Mouse (Mus musculus) thymus, adult 2 months (tissue): ENCODE measurements around the gene Lig3.

Source experiments
- CTCF ChIP-seq: fragments of 200-500 bp; IDR thresholded peaks from 2 replicates; pipeline ENCODE4 v1.5.1; 2012; ENCODE audit warnings: mild to moderate bottlenecking, control low read depth, low read length, moderate library complexity, borderline replicate concordance; ENCODE audit not compliant: control insufficient read depth, poor library complexity, insufficient read depth; ENCODE audit errors: extremely low read depth
- POLR2A ChIP-seq: fragments of 200-500 bp; IDR thresholded peaks from 2 replicates; pipeline ENCODE4 v1.6.1; 2012; ENCODE audit warnings: mild to moderate bottlenecking, low read length, control low read depth, moderate library complexity; ENCODE audit not compliant: control insufficient read depth, poor library complexity, insufficient read depth; ENCODE audit errors: extremely low read depth

DNA sequence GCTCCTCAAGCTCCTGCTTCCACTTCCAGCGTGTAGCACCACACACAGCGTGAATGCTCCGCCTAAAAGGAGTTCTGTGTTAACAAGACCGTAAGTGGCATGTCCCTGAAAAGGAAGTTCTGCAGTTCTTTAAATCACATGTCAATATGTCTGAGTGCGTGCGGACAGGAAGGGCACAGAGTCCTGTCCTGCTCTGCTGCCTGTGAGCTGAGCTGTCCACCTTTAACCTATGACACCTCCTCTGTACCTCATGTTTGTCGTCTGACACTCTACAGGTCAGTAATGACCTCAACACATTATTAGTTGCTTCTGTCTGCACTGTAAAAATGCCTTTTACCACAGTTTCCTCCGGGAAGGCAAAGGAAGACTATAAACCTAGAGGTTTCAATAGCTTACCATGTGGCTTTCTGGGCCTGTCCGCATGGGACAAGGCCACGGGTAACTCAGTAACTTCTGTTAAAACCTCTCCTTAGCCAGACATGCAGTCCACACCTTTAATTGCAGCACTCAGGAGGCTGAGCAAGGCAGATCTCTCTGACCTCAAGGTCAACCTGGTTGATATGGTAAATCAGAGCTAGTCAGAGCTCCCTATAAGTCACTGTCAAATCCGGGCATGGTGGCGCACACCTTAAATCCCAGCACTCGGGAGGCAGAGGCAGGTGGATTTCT is 40.0 kb downstream of the Lig3 start:
- TF ChIP-seq CTCF, result no peak
- TF ChIP-seq POLR2A, result no peak
